Mouse (Mus musculus) myocyte (in vitro differentiated cells): Measurements from ENCODE around the gene Igsf8.

Source experiments
- CEBPB ChIP-seq: IDR thresholded peaks from 2 replicates; pipeline ENCODE4 v1.6.1; 2011; ENCODE audit warnings: mild to moderate bottlenecking, moderate library complexity; ENCODE audit not compliant: poor library complexity, insufficient read depth, severe bottlenecking
- E2F4 ChIP-seq: IDR thresholded peaks from one replicate; pipeline ENCODE4 v1.6.1; 2011; ENCODE audit warnings: mild to moderate bottlenecking, control low read depth, moderate library complexity; ENCODE audit not compliant: insufficient read depth
- MAX ChIP-seq: IDR thresholded peaks from one replicate; pipeline ENCODE4 v1.6.1; 2011; ENCODE audit warnings: low read depth, mild to moderate bottlenecking, control low read depth
- MYOD1 ChIP-seq, 3 experiments: IDR thresholded peaks; one replicate each; pipeline ENCODE4 v1.6.1; 2011; ENCODE audit warnings: control low read depth in 2 of 3, low read depth in 2 of 3, mild to moderate bottlenecking in 2 of 3, moderate library complexity in 1 of 3; ENCODE audit not compliant: insufficient read length in 2 of 3, control insufficient read depth in 1 of 3
- MYOG ChIP-seq, 3 experiments: IDR thresholded peaks; one replicate each; pipeline ENCODE4 v1.6.1; 2011; ENCODE audit warnings: control low read depth in 2 of 3, low read depth in 2 of 3, mild to moderate bottlenecking in 2 of 3; ENCODE audit not compliant: insufficient read length in 2 of 3, control insufficient read depth in 1 of 3, insufficient read depth in 1 of 3
- POLR2A ChIP-seq: IDR thresholded peaks from one replicate; pipeline ENCODE4 v1.6.1; 2011; ENCODE audit warnings: low read depth, mild to moderate bottlenecking, control low read depth, moderate library complexity; ENCODE audit not compliant: insufficient read length
- POLR2AphosphoS2 ChIP-seq: IDR thresholded peaks from one replicate; pipeline ENCODE4 v1.6.1; 2011; ENCODE audit warnings: low read depth, control low read depth; ENCODE audit not compliant: insufficient read length
- REST ChIP-seq: IDR thresholded peaks from one replicate; pipeline ENCODE4 v1.6.1; 2011; ENCODE audit warnings: mild to moderate bottlenecking, control low read depth, moderate library complexity; ENCODE audit not compliant: insufficient read depth, insufficient read length
- SRF ChIP-seq: IDR thresholded peaks from one replicate; pipeline ENCODE4 v1.6.1; 2011; ENCODE audit warnings: low read depth; ENCODE audit not compliant: control insufficient read depth, insufficient read length
- TCF12 ChIP-seq: IDR thresholded peaks from one replicate; pipeline ENCODE4 v1.6.1; 2011; ENCODE audit warnings: mild to moderate bottlenecking, control low read depth; ENCODE audit not compliant: poor library complexity, insufficient read depth, severe bottlenecking
- TCF3 ChIP-seq: IDR thresholded peaks from one replicate; pipeline ENCODE4 v1.6.1; 2011; ENCODE audit warnings: low read depth, control low read depth; ENCODE audit not compliant: insufficient read length
- USF1 ChIP-seq: IDR thresholded peaks from one replicate; pipeline ENCODE4 v1.6.1; 2011; ENCODE audit warnings: low read depth, mild to moderate bottlenecking, control low read depth, moderate library complexity

- TF ChIP-seq POLR2A (no peak), CEBPB (no peak), MAX (no peak), USF1 (no peak), TCF12 (no peak), POLR2AphosphoS2 (no peak), E2F4 (no peak), MYOD1 (IDR thresholded peaks at IDR 0.05; ENCODE audit: control insufficient read depth in 1 of 3, insufficient read length in 2 of 3, low read depth in 2 of 3) (no peak), MYOG (IDR thresholded peaks at IDR 0.05; ENCODE audit: control insufficient read depth in 1 of 3, insufficient read depth in 1 of 3, insufficient read length in 2 of 3, low read depth in 2 of 3) (no peak), TCF3 (no peak), REST (no peak), SRF (no peak)
Measured at GRCm38 (mm10) chr1:172357550-172357949, 96.1 kb downstream of the Igsf8 start.
